Mouse (Mus musculus): ENCODE results near the gene Poc1a. TPM values are rescaled to one million over a fixed set of nuclear protein-coding genes. Genes with fewer than 3 reads are reported as not detected.
A peak's percentile ranks its signal among the peaks of the same experiment; 100 is the strongest.

Gene Poc1a
- total and polyA plus RNA-seq, 2 experiments from 2014 or later: 7.6 to 14.3 TPM

DNA sequence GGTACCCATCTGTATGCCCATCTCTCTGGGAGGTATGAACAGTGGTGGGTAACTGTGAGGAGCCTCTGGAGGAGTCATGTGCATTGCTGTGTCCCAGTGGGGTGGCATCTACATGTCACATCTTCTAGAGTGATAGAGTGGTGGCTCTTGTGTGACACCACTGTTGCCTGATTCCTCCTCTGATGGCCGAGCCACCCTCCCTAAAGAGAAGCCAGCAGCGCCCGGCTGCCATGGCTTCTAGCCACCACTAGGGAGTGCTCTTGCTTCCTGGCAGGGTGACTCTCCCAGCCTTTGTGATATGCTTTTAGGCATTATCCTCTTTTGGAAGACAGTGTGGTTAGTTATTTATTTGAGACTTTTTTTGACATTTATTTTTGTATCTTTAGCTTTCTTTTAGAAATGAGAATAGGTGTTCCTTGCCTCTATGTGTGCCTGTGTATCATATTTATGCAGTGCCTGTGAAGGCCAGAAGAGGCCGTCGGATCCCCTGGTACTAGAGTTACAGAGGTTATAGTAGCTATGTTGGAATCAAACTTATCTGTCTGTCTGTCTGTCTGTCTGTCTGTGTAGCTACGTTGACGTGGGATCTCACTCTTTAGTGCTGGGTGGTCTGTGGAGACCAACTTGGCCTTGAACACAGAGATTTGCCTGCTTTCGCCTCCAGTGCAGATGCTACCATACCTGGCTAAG, 25.9 kb downstream of the Poc1a start:
- Histone ChIP-seq H3K4me3 (ENCODE audit: low read depth, low read length) (no peak overlapping the region), H3K27ac (ENCODE audit: low read depth, low read length) (no peak overlapping the region), H3K9me3 (ENCODE audit: low read length) (no peaks in the 10 kb centered on the region), H3K4me1 (ENCODE audit: insufficient read depth) (no peaks in the 10 kb centered on the region), H3K36me3 (ENCODE audit: insufficient read depth) (no peaks in the 10 kb centered on the region), H3K27me3 (ENCODE audit: insufficient read depth, low read length) (no peaks in the 10 kb centered on the region), H3K9ac (no peak overlapping the region), H3K4me2 (ENCODE audit: low read depth) (no peak overlapping the region)
- ATAC-seq (peak; percentile 81), DNase-seq (peak; percentile 86)
- WGBS: 43% methylated on average over 8 of the region's 8 CpGs
- peak; percentile 94 for TF ChIP-seq CTCF (IDR thresholded peaks at IDR 0.05; ENCODE audit: low read depth)

GRCm38 (mm10) chr9:106308151-106308550, 27.3 kb downstream of the Poc1a start:
- no peaks in the 10 kb centered on the region for H3K4me1 ChIP-seq (ENCODE audit: insufficient read depth)
- no peaks in the 10 kb centered on the region for H3K27me3 ChIP-seq (ENCODE audit: insufficient read depth, low read length)
- H3K36me3 ChIP-seq (ENCODE audit: insufficient read depth): no peaks in the 10 kb centered on the region
- 93% methylated on average over 5 of the region's 5 CpGs for WGBS
- no peak for DNase-seq
- TF ChIP-seq CTCF (IDR thresholded peaks at IDR 0.05; ENCODE audit: low read depth): no peak
- H3K4me3 ChIP-seq (ENCODE audit: low read depth, low read length): no peak overlapping the region
- no peak overlapping the region for H3K9ac ChIP-seq
- H3K27ac ChIP-seq (ENCODE audit: low read depth, low read length): no peak overlapping the region
- H3K9me3 ChIP-seq (ENCODE audit: low read length): no peaks in the 10 kb centered on the region
- ATAC-seq: no peak
- no peak overlapping the region for H3K4me2 ChIP-seq (ENCODE audit: low read depth)

- H3K9me3 ChIP-seq (ENCODE audit: low read length): no peaks in the 10 kb centered on the region
- no peak for TF ChIP-seq CTCF (IDR thresholded peaks at IDR 0.05; ENCODE audit: low read depth)
- no peak overlapping the region for H3K27ac ChIP-seq (ENCODE audit: low read depth, low read length)
- ATAC-seq: no peak
- no peaks in the 10 kb centered on the region for H3K4me1 ChIP-seq (ENCODE audit: insufficient read depth)
- no peak overlapping the region for H3K9ac ChIP-seq
- DNase-seq: no peak
- no peak overlapping the region for H3K4me3 ChIP-seq (ENCODE audit: low read depth, low read length)
- 86% methylated on average over 2 of the region's 2 CpGs for WGBS
- no peaks in the 10 kb centered on the region for H3K36me3 ChIP-seq (ENCODE audit: insufficient read depth)
- no peaks in the 10 kb centered on the region for H3K27me3 ChIP-seq (ENCODE audit: insufficient read depth, low read length)
- no peak overlapping the region for H3K4me2 ChIP-seq (ENCODE audit: low read depth)
Measured at GRCm38 (mm10) chr9:106308555-106308954, 27.7 kb downstream of the Poc1a start.

- no peaks in the 10 kb centered on the region for H3K9me3 ChIP-seq (ENCODE audit: low read length)
- no peaks in the 10 kb centered on the region for H3K4me1 ChIP-seq (ENCODE audit: insufficient read depth)
- no peaks in the 10 kb centered on the region for H3K36me3 ChIP-seq (ENCODE audit: insufficient read depth)
- ATAC-seq (no peak), DNase-seq (no peak)
- no peak overlapping the region for H3K4me2 ChIP-seq (ENCODE audit: low read depth)
- no peak overlapping the region for H3K27ac ChIP-seq (ENCODE audit: low read depth, low read length)
- H3K9ac ChIP-seq: no peak overlapping the region
- 87% methylated on average over 5 of the region's 5 CpGs for WGBS
- no peaks in the 10 kb centered on the region for H3K27me3 ChIP-seq (ENCODE audit: insufficient read depth, low read length)
- H3K4me3 ChIP-seq (ENCODE audit: low read depth, low read length): no peak overlapping the region
- TF ChIP-seq CTCF (IDR thresholded peaks at IDR 0.05; ENCODE audit: low read depth): no peak
Measured at GRCm38 (mm10) chr9:106308983-106309382, 28.1 kb downstream of the Poc1a start.

- no peak overlapping the region for H3K4me2 ChIP-seq (ENCODE audit: low read depth)
- H3K9ac ChIP-seq: no peak overlapping the region
- no peaks in the 10 kb centered on the region for H3K9me3 ChIP-seq (ENCODE audit: low read length)
- WGBS: 86% methylated on average over 3 of the region's 3 CpGs
- no peaks in the 10 kb centered on the region for H3K4me1 ChIP-seq (ENCODE audit: insufficient read depth)
- no peak for TF ChIP-seq CTCF (IDR thresholded peaks at IDR 0.05; ENCODE audit: low read depth)
- ATAC-seq (no peak), DNase-seq (no peak)
- H3K4me3 ChIP-seq (ENCODE audit: low read depth, low read length): no peak overlapping the region
- H3K27ac ChIP-seq (ENCODE audit: low read depth, low read length): no peak overlapping the region
- H3K36me3 ChIP-seq (ENCODE audit: insufficient read depth): no peaks in the 10 kb centered on the region
- no peaks in the 10 kb centered on the region for H3K27me3 ChIP-seq (ENCODE audit: insufficient read depth, low read length)
Measured at GRCm38 (mm10) chr9:106309859-106310258, 29.0 kb downstream of the Poc1a start.

DNA sequence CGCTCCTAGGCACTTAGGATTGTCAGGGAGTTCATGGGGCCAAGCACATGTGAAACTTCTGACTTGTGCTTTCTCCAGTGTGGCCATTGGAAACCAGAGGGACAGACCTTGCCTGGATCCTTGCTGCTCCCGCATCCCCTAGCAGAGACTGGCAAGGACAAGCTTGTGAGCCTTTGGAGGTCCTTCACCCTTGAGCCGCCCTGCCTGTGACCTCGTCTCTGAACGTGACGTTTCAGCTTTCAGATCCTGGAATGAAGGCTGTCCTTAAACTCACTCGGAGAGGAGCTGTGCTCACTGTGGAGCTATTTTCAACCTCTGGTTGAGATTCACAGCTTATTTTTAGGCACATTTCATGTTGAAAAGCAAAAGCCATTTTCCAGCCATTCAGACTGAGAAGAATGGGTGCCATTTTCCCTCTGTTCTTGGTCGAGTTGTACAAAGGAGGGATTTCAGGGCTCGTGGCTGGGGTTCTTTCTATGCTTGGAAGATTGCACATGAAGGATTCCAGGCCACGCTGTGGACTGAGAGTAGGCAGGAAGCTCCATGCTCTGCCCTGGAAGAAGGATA, 30.8 kb downstream of the Poc1a start:
- H3K4me3 ChIP-seq (ENCODE audit: low read depth, low read length): no peak overlapping the region
- no peak overlapping the region for H3K4me2 ChIP-seq (ENCODE audit: low read depth)
- H3K9ac ChIP-seq: no peak overlapping the region
- H3K27ac ChIP-seq (ENCODE audit: low read depth, low read length): no peak overlapping the region
- 0 out of 2 replicates have a peak, but pooled peaks cover 3% of the 10 kb centered on the region for H3K4me1 ChIP-seq (ENCODE audit: insufficient read depth)
- TF ChIP-seq CTCF (IDR thresholded peaks at IDR 0.05; ENCODE audit: low read depth): no peak
- H3K9me3 ChIP-seq (ENCODE audit: low read length): no peaks in the 10 kb centered on the region
- DNase-seq: no peak
- no peak for ATAC-seq
- 66% methylated on average over 10 of the region's 10 CpGs for WGBS
- H3K36me3 ChIP-seq (ENCODE audit: insufficient read depth): no peaks in the 10 kb centered on the region
- no peaks in the 10 kb centered on the region for H3K27me3 ChIP-seq (ENCODE audit: insufficient read depth, low read length)

GRCm38 (mm10) chr9:106312950-106313360, 32.1 kb downstream of the Poc1a start:
- Histone ChIP-seq H3K27ac (ENCODE audit: low read depth, low read length) (no peak overlapping the region), H3K27me3 (ENCODE audit: insufficient read depth, low read length) (no peaks in the 10 kb centered on the region), H3K36me3 (ENCODE audit: insufficient read depth) (no peaks in the 10 kb centered on the region), H3K9me3 (ENCODE audit: low read length) (no peaks in the 10 kb centered on the region), H3K4me1 (ENCODE audit: insufficient read depth) (0 out of 2 replicates have a peak, but pooled peaks cover 3% of the 10 kb centered on the region), H3K9ac (no peak overlapping the region), H3K4me2 (ENCODE audit: low read depth) (no peak overlapping the region), H3K4me3 (ENCODE audit: low read depth, low read length) (no peak overlapping the region)
- TF ChIP-seq CTCF (IDR thresholded peaks at IDR 0.05; ENCODE audit: low read depth): no peak
- WGBS: 95% methylated on average over 7 of the region's 7 CpGs
- DNase-seq: no peak
- ATAC-seq: no peak
